Mouse (Mus musculus) small intestine, adult 2 months (tissue): ENCODE results near the gene Plekhf1. TPM values are rescaled to one million over a fixed set of nuclear protein-coding genes. Genes with fewer than 3 reads are reported as not detected.

ENCODE experiments used
- H3K27ac ChIP-seq: fragments of 200-500 bp; 2 replicates; pipeline ENCODE4 v1.5.1; 2012; ENCODE audit warnings: low read depth, low read length, control low read depth, inconsistent platforms; ENCODE audit not compliant: insufficient read depth
- H3K27me3 ChIP-seq: fragments of 200-500 bp; 2 replicates; pipeline ENCODE4 v1.6.1; 2012; ENCODE audit warnings: mild to moderate bottlenecking, moderate library complexity, low read length, inconsistent platforms; ENCODE audit not compliant: control insufficient read depth, insufficient read depth
- H3K36me3 ChIP-seq: fragments of 200-500 bp; 2 replicates; pipeline ENCODE4 v1.6.1; 2012; ENCODE audit warnings: mild to moderate bottlenecking, low read length, control low read depth, inconsistent platforms; ENCODE audit not compliant: control insufficient read depth, insufficient read depth
- H3K4me1 ChIP-seq: fragments of 200-500 bp; 2 replicates; pipeline ENCODE4 v1.6.1; 2012; ENCODE audit warnings: low read length, inconsistent platforms, mixed read lengths; ENCODE audit not compliant: control insufficient read depth, insufficient read depth, insufficient read length
- H3K4me3 ChIP-seq: fragments of 200-500 bp; 2 replicates; pipeline ENCODE4 v1.5.1; 2012; ENCODE audit warnings: low read depth, mild to moderate bottlenecking, control low read depth, inconsistent platforms, low read length, moderate library complexity
- CTCF ChIP-seq: fragments of 200-500 bp; IDR thresholded peaks from 2 replicates; pipeline ENCODE4 v1.5.1; 2012; ENCODE audit warnings: low read depth, mild to moderate bottlenecking, control low read depth, inconsistent platforms, low read length, moderate library complexity, mixed read lengths; ENCODE audit not compliant: insufficient replicate concordance, insufficient read length; ENCODE audit errors: extremely low read depth
- POLR2A ChIP-seq: fragments of 200-500 bp; IDR thresholded peaks from 2 replicates; pipeline ENCODE4 v1.6.1; 2012; ENCODE audit warnings: low read depth, mild to moderate bottlenecking, control low read depth, inconsistent platforms, low read length, moderate library complexity
- WGBS: fragments of 180-500 bp; shearing (Covaris S2); methylation state at CpG from one replicate; pipeline ENCODE4 v1.1.7; 2018; 5-methylcytosine and 5-hydroxymethylcytosine counted together
- polyA plus RNA-seq: library from polyadenylated mRNA; depleted of rRNA; stranded (reverse); fragments of >200 nt; gene quantifications from 2 replicates; pipeline ENCODE4 v1.2.3, GENCODE M21; 2012

The Plekhf1 gene
- polyA plus RNA-seq, 1 experiment = 12.8 TPM

DNA sequence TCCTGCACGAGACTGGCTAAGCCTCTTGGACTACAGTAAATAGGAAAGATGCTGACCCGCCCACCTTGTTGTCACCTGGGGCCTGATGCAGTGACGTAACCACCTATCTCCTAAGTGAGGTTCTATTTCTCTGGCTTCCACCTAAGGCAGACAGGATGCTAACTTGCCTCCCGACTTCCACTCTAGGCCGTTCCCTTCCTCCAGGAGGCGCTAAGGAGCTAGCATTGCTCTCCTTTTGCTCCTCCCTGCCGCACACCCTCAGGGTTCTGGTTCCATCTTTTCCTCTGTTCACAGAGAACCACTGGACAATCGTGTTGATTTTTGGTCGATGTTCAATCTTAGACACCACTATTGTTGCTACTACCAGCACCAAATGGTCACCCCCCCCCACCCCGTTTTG is 36.2 kb downstream of the Plekhf1 start:
- no peak overlapping the region for H3K27ac ChIP-seq
- H3K36me3 ChIP-seq = peaks cover 34% of the 10 kb centered on the region
- WGBS = 63% methylated on average over 10 of the region's 10 CpGs
- peak; percentile 32; the same call in 1 of the 2 replicates for TF ChIP-seq CTCF
- TF ChIP-seq POLR2A = no peak
- no peaks in the 10 kb centered on the region for H3K27me3 ChIP-seq
- peaks cover 10% of the 10 kb centered on the region; the same call in 1 of the 2 replicates for H3K4me1 ChIP-seq
- no peak overlapping the region for H3K4me3 ChIP-seq

DNA sequence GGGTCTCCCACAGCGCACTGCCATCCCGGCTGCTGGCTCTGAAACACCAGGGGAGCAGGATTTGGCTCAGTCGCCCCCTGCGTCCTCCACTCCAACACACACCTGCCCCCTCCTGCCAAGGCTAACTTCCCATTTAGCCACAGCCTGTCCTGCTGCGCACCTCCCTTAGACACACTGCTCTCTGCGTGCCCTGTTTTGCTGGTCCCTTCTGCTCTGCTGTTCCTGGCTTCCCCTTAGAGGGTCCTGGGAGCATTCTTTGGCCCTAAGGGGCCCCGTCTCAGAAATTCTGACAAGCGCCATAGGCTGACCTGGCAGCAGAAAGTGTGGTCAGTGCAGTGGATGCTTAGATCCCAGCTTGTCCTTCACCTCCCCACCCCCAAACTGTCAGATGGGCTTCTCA is 36.7 kb downstream of the Plekhf1 start:
- H3K4me1 ChIP-seq = peaks cover 10% of the 10 kb centered on the region; the same call in 1 of the 2 replicates
- no peak overlapping the region for H3K4me3 ChIP-seq
- 93% methylated on average over 8 of the region's 8 CpGs for WGBS
- no peaks in the 10 kb centered on the region for H3K27me3 ChIP-seq
- H3K36me3 ChIP-seq = peaks cover 31% of the 10 kb centered on the region
- TF ChIP-seq POLR2A = no peak
- no peak for TF ChIP-seq CTCF
- H3K27ac ChIP-seq = no peak overlapping the region

DNA sequence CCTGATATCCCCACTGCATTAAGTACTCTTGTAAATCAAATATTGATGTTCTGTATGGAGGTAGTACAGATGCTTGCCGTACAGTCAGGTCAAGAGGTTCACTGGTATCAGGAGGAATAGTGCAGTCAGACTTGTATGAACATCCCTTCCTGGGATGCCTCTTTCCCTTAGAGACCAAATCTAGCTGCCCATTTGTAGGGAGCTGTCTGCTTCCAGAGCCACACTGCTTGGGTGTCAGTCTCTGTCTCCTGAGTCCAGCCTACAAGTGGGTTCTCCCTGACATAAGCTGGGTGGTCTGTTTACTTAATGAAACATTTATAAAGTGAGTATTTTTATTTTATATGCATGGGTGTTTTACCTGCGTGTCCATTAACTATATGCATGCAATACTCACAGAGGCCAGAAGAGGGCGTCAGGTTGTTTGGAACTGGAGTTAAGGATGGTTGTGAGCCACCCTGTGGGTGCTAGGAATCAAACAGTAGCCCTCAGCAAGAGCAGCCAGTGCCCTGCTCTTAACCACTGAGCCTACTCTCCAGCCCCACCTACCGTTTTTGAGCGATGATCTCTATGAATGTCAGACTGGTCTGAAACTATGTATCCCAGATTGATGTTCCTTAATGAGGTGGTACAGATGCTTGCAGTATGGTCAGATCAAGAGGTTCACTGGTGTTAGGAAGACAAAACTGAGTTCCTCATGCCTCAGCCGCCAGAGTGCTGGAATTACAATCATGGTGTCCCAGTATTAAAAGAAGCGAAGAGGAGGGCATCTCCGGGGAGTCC is 37.6 kb downstream of the Plekhf1 start:
- 89% methylated on average over 8 of the region's 8 CpGs for WGBS
- H3K27ac ChIP-seq = peak overlapping the region; percentile 49
- no peaks in the 10 kb centered on the region for H3K27me3 ChIP-seq
- H3K36me3 ChIP-seq = peaks cover 31% of the 10 kb centered on the region
- peak; percentile 10; the same call in 1 of the 2 replicates for TF ChIP-seq CTCF
- TF ChIP-seq POLR2A = no peak
- no peak overlapping the region for H3K4me3 ChIP-seq
- H3K4me1 ChIP-seq = peaks cover 15% of the 10 kb centered on the region; the same call in 1 of the 2 replicates

DNA sequence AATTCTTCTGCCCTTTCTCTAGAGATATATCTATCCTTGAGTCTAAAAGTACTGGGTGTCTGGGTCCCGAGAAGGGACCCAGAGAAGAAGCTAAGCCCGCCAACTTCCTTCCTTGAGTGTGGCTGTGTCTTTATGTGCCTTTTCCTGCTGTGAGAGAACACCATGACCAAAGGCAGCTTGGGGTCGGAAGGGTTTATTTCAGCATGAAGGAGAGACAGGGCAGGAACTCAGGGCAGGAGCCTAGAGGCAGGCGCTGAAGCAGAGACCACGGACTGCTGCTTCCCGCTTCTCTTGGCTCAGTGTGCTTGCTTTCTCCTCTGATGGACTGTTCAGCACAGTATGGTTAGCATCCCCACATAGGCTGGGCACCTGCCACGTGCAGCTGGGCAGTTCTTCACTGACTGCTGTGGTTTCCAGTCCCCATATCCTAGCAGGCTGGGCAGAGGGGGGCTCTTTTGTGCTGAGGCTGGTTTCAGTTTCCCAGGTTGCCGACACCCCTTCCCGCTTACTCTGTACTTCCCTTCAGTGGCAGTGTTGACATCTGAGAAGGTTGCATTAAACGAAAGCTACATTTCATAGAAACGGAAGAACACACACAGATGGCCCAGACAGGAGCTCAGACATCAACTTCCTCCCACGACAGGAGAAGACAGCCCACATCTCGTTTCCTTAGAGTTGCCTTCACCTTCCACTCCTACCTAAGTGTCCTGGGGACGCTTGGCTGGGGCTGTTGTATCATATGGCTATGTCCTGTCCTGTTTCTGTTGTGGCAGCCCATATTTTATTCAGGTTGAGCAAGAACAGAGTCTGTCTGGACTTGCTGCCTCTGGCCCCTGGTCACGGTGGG is 38.5 kb downstream of the Plekhf1 start:
- peak overlapping the region; percentile 21; the same call in 1 of the 2 replicates for H3K4me3 ChIP-seq

DNA sequence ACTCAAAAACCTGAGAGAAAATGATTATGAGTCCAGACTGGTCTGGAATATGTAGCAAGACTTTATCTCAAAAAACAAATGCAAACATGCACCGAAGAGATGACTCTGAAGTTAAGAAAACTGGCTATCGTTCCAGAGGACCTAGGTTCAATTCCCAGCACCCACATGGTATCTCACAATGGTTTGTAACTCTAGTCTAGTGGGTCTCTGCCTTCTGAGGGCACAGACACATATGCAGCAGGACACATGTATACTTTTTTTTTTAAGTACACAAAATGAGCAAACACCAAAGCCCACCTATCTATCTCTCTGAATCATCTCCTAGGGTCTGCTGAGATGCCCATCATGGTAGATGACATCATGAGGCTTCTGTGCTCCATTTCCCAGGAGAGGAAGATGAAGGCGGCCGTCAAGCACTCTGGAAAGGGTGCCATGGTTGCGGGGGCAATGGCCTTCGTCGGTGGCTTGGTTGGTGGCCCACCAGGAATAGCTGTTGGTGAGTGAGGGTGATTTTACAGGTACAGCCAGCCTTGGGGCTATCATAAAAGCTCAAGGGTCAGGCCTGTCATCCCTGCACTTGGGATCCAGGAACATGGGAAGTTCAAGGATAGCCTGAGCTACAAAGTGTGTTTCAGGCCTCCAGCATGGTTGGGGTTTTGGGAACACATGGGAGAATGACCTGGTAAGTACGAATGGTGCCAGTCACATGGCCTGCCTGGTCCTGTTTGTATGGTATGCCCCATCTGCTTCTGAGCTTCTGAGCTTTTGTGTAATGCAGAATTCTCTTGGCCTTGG is 39.3 kb downstream of the Plekhf1 start:
- H3K27ac ChIP-seq = peak overlapping the region; percentile 76
- no peak overlapping the region for H3K4me3 ChIP-seq
- H3K27me3 ChIP-seq = no peaks in the 10 kb centered on the region
- 86% methylated on average over 8 of the region's 8 CpGs for WGBS
- peaks cover 27% of the 10 kb centered on the region for H3K36me3 ChIP-seq
- peaks cover 21% of the 10 kb centered on the region; the same call in 1 of the 2 replicates for H3K4me1 ChIP-seq
- no peak for TF ChIP-seq CTCF
- TF ChIP-seq POLR2A = no peak

More for the DNA sequence above, 38.5 kb downstream of the Plekhf1 start:
- 74% methylated on average over 15 of the region's 15 CpGs for WGBS
- Histone ChIP-seq H3K27me3 (no peaks in the 10 kb centered on the region), H3K27ac (peak overlapping the region; percentile 76), H3K4me1 (peaks cover 21% of the 10 kb centered on the region; the same call in 1 of the 2 replicates), H3K36me3 (peaks cover 27% of the 10 kb centered on the region)
- TF ChIP-seq POLR2A (no peak), CTCF (no peak)

DNA sequence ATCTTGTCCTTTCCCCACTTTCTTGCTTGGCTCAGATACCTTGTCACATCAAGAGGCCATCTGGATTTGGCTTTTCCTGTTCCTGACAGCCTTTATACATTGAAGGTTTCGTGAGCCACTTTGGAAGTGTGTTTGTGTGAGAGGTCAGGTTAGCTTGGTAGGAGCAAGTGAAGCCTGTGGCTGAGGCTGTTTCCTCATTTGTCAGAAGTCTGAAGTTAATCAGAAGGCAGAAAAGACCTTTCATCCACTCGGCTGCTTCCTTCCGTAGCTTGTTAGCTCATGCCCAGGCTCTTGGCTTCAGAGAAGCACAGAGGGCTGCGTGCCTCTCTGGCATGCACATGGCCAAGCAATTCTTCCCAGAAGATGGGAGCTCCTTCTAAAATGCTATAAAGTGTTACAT is 40.0 kb downstream of the Plekhf1 start:
- 77% methylated on average over 4 of the region's 4 CpGs for WGBS

More for the DNA sequence above, 40.0 kb downstream of the Plekhf1 start:
- H3K4me1 ChIP-seq = peaks cover 21% of the 10 kb centered on the region; the same call in 1 of the 2 replicates
- peaks cover 25% of the 10 kb centered on the region for H3K36me3 ChIP-seq
- no peak overlapping the region for H3K4me3 ChIP-seq
- no peaks in the 10 kb centered on the region for H3K27me3 ChIP-seq
- no peak overlapping the region for H3K27ac ChIP-seq
- TF ChIP-seq POLR2A = no peak
- TF ChIP-seq CTCF = no peak
